Mouse (Mus musculus) naive thymus-derived CD4-positive, alpha-beta T cell, adult 5 months (primary cell): ENCODE data around the gene Olfr1245. TPM values are rescaled to one million over a fixed set of nuclear protein-coding genes. Genes with fewer than 3 reads are reported as not detected.

Experiments used
- polyA plus RNA-seq: library from polyadenylated mRNA; unstranded; fragments of 100-300 nt; shearing (Covaris generic); gene quantifications from one replicate; pipeline ENCODE4 v1.2.1, GENCODE M21; 2017

Gene Olfr1245
- polyA plus RNA-seq, result not detected

GRCm38 (mm10) chr2:89578347-89578746 is at the start of gene Olfr1245:
TSS of gene Olfr1245 (minus strand) at chr2:89578447.

GRCm38 (mm10) chr2:89618145-89618544 is 39.9 kb upstream of the Olfr1245 start, which contains the start of gene Olfr1248:
TSS of gene Olfr1248 (minus strand) at chr2:89618245.

GRCm38 (mm10) chr2:89614030-89614429 is 35.8 kb upstream of the Olfr1245 start, which contains the start of gene Olfr1247:
TSS of gene Olfr1247 (minus strand) at chr2:89614130.

GRCm38 (mm10) chr2:89593057-89593456 is 14.8 kb upstream of the Olfr1245 start, which contains the start of gene Olfr1246:
TSS of gene Olfr1246 (minus strand) at chr2:89593157.

GRCm38 (mm10) chr2:89531387-89531786 is 46.9 kb downstream of the Olfr1245 start, which contains the start of gene Olfr1243:
TSS of gene Olfr1243 (minus strand) at chr2:89531487.

Other genes starting within 250 kb of the Olfr1245 start
- gene Olfr1232, start 248.8 kb downstream of the Olfr1245 start, polyA plus RNA-seq, result not detected
- not detected for gene Olfr1233, start 236.0 kb downstream of the Olfr1245 start, polyA plus RNA-seq
- gene Olfr1234, start 213.6 kb downstream of the Olfr1245 start, polyA plus RNA-seq, result not detected
- gene Olfr1238, start 168.8 kb downstream of the Olfr1245 start, polyA plus RNA-seq, result not detected
- gene Olfr1239, start 158.0 kb downstream of the Olfr1245 start, polyA plus RNA-seq, result not detected
- gene Olfr1240, start 135.4 kb downstream of the Olfr1245 start, polyA plus RNA-seq, result not detected
- not detected for gene Olfr1241, start 91.3 kb downstream of the Olfr1245 start, polyA plus RNA-seq
- not detected for gene Olfr1242, start 80.1 kb downstream of the Olfr1245 start, polyA plus RNA-seq
- not detected for gene Olfr1243, start 47.0 kb downstream of the Olfr1245 start, polyA plus RNA-seq
- not detected for gene Olfr1246, start 14.7 kb upstream of the Olfr1245 start, polyA plus RNA-seq
- not detected for gene Olfr1247, start 35.7 kb upstream of the Olfr1245 start, polyA plus RNA-seq
- not detected for gene Olfr1248, start 39.8 kb upstream of the Olfr1245 start, polyA plus RNA-seq
- not detected for gene Olfr1249, start 56.5 kb upstream of the Olfr1245 start, polyA plus RNA-seq
- not detected for gene Olfr1250, start 83.0 kb upstream of the Olfr1245 start, polyA plus RNA-seq
- not detected for gene Olfr1251, start 93.5 kb upstream of the Olfr1245 start, polyA plus RNA-seq
- not detected for gene Olfr1252, start 146.6 kb upstream of the Olfr1245 start, polyA plus RNA-seq
- not detected for gene Olfr1253, start 178.6 kb upstream of the Olfr1245 start, polyA plus RNA-seq
- not detected for gene Olfr1254, start 215.2 kb upstream of the Olfr1245 start, polyA plus RNA-seq
- not detected for gene Olfr1255, start 233.6 kb upstream of the Olfr1245 start, polyA plus RNA-seq